Comparison of ENCODE assay signal across 14 mouse cellular contexts in the genomic region with DNA sequence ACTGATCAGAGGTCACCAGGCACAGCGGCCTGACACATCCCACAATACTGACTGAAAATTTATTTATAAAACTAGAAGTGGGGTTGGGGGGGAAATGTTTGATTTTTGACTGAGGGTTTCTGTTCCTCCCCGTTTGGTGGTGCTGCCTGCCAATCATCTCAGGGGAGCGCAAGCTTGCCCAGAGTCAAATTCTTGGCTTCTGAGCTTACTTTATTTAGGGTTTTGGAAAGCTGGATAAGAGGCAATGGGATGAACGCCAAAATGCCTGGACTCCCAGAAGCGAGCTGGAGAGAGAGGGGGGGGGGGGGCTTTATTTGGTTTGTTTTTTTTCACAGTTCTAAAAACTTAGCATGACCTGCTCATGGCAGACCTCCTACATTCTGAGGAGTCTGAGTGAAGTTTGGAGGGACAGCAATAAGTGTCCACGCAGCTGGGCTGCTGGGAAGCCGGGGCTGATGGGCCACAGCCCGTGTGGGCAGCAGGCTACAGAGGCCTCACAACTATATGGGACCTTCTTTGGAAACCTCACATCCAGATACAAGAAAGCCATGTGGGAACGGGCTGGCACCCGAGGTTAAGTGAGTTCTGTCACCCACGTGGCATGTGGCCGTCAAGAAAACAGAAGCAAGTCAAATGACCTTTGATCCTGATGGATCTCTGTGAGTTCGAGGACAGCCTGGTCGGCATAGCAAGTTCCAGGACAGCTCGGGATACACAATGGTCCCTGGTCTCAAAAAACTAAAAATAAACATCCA. TPM values are rescaled to one million over a fixed set of nuclear protein-coding genes. Genes with fewer than 3 reads are reported as not detected.
DNase-seq lines count a peak whose midpoint lies in the region; ATAC-seq lines count a peak whose summit lies in the region.
"Had no signal": no experiment of that assay in that cellular context is flagged by ENCODE, and none has a peak within 500 bp of the region (broad histone marks: within the 10 kb centered on the region; RNA-seq: fewer than 3 reads in every experiment).

No protein-coding gene starts in this region.

- peak; percentile 45 for DNase-seq in heart, adult 8-10 months (ENCODE audit: low spot score)
- DNase-seq in heart, postnatal 25 days (ENCODE audit: low spot score) = no peak
- DNase-seq in midbrain, embryonic 11.5 days (ENCODE audit: low spot score, missing footprints) = peak; percentile 54
- peak; percentile 25 to 68 for DNase-seq in heart, postnatal 14 days
- no peak for DNase-seq in frontal cortex, postnatal 10 days (ENCODE audit: low spot score in 2 of 2)
- DNase-seq in layer of hippocampus, adult 11-12 months (ENCODE audit: low spot score) = no peak
- DNase-seq: cerebellum, adult 8-10 months; gastrocnemius, postnatal 36 days had no signal

- H3K9ac ChIP-seq in midbrain, embryonic 11.5 days (ENCODE audit: low read length) = no peak overlapping the region
- no peak overlapping the region for H3K9ac ChIP-seq in midbrain, embryonic 15.5 days
- H3K9ac ChIP-seq: embryonic facial prominence, embryonic 12.5 days; forebrain, embryonic 15.5 days had no signal

- H3K4me1 ChIP-seq in midbrain, embryonic 11.5 days (ENCODE audit: control insufficient read depth, insufficient read depth, low read length) = no peaks in the 10 kb centered on the region
- H3K4me1 ChIP-seq in midbrain, embryonic 15.5 days = no peaks in the 10 kb centered on the region
- H3K4me1 ChIP-seq: embryonic facial prominence, embryonic 12.5 days; forebrain, embryonic 15.5 days had no signal

- no peak overlapping the region for H3K27ac ChIP-seq in midbrain, embryonic 11.5 days (ENCODE audit: low read depth, low read length)
- H3K27ac ChIP-seq in midbrain, embryonic 15.5 days = no peak overlapping the region
- H3K27ac ChIP-seq: embryonic facial prominence, embryonic 12.5 days; forebrain, embryonic 15.5 days had no signal

- no peak overlapping the region for H3K4me3 ChIP-seq in midbrain, embryonic 11.5 days (ENCODE audit: low read depth, low read length)
- H3K4me3 ChIP-seq in midbrain, embryonic 15.5 days = no peak overlapping the region
- H3K4me3 ChIP-seq: embryonic facial prominence, embryonic 12.5 days; forebrain, embryonic 15.5 days had no signal

- no peaks in the 10 kb centered on the region for H3K36me3 ChIP-seq in midbrain, embryonic 11.5 days (ENCODE audit: control insufficient read depth, insufficient read depth, low read length)
- H3K36me3 ChIP-seq in midbrain, embryonic 15.5 days (replicated peaks) = no peaks in the 10 kb centered on the region
- H3K36me3 ChIP-seq: forebrain, embryonic 15.5 days had no signal

- no peaks in the 10 kb centered on the region for H3K27me3 ChIP-seq in midbrain, embryonic 11.5 days (ENCODE audit: control insufficient read depth, insufficient read depth, low read length)
- no peaks in the 10 kb centered on the region for H3K27me3 ChIP-seq in midbrain, embryonic 15.5 days (replicated peaks)
- H3K27me3 ChIP-seq: embryonic facial prominence, embryonic 12.5 days; forebrain, embryonic 15.5 days had no signal

- 89% methylated on average over 15 of the region's 15 CpGs for WGBS in midbrain, embryonic 11.5 days
- WGBS in midbrain, embryonic 15.5 days = 84% methylated on average over 15 of the region's 15 CpGs

- no peaks in the 10 kb centered on the region for H3K9me3 ChIP-seq in midbrain, embryonic 11.5 days (ENCODE audit: control insufficient read depth, low read length)
- no peaks in the 10 kb centered on the region for H3K9me3 ChIP-seq in midbrain, embryonic 15.5 days
- H3K9me3 ChIP-seq: embryonic facial prominence, embryonic 12.5 days; forebrain, embryonic 15.5 days had no signal

- intact Hi-C loops in heart, postnatal 25 days (cut with DNase I) = no loop called here
- intact Hi-C loops in heart, postnatal 14 days (cut with DNase I) = no loop called here

- no peak for ATAC-seq in midbrain, embryonic 11.5 days (ENCODE audit: low FRiP score)
- no peak for ATAC-seq in midbrain, embryonic 15.5 days (replicated peaks)
- ATAC-seq: forebrain, embryonic 15.5 days had no signal

- H3K4me2 ChIP-seq in midbrain, embryonic 11.5 days = no peak overlapping the region
- H3K4me2 ChIP-seq in midbrain, embryonic 15.5 days = no peak overlapping the region
- H3K4me2 ChIP-seq: embryonic facial prominence, embryonic 12.5 days; forebrain, embryonic 15.5 days had no signal

RNA-seq across cellular contexts. Expression of gene Mrgprh, which starts 11.4 kb away (rescaled TPM):
- total RNA-seq in heart, adult 8-10 months (2022) = 1 to 10 TPM; 5.0 to 7.4 (median 6.5) TPM
- total RNA-seq in heart, postnatal 25 days (2021) = 1 to 10 TPM; 5.3 to 5.4 TPM
- not detected in 2 replicates for polyA plus RNA-seq in midbrain, embryonic 11.5 days (2014; fragmentation: Nextera tagmentation; extraction: Ambion mirVana)
- polyA plus RNA-seq in midbrain, embryonic 15.5 days (2015; fragmentation: Nextera tagmentation; extraction: Ambion mirVana) = not detected in 2 replicates
- total RNA-seq in heart, postnatal 14 days (2021) = 1 to 10 TPM; 3.6 to 4.1 TPM
- polyA plus RNA-seq: CD4-positive, CD25-positive, alpha-beta regulatory T cell, adult 4 months; forebrain, embryonic 15.5 days; inflammation-experienced regulatory T-cells, adult 6 months; small intestine, adult 2 months had no signal

RNA-seq across cellular contexts. Expression of gene Mas1, which starts 19.3 kb away (rescaled TPM):
- 1 to 10 TPM in 2 of 4 experiments, under 1 TPM in 2; 0.31 to 1.3 (median 0.96) TPM for total RNA-seq in heart, adult 8-10 months (2022)
- total RNA-seq in heart, postnatal 25 days (2021) = 1 to 10 TPM in 1 of 2 experiments, under 1 TPM in 1; 0.42 to 1.8 TPM
- polyA plus RNA-seq in midbrain, embryonic 11.5 days (2014; fragmentation: Nextera tagmentation; extraction: Ambion mirVana) = not detected in 2 replicates
- polyA plus RNA-seq in midbrain, embryonic 15.5 days (2015; fragmentation: Nextera tagmentation; extraction: Ambion mirVana) = 0.13 TPM in 1 of 2 replicates, not detected in the other
- total RNA-seq in heart, postnatal 14 days (2021) = 1 to 10 TPM in 1 of 2 experiments, under 1 TPM in 1; 0.48 to 1.1 TPM
- polyA plus RNA-seq: small intestine, adult 2 months had no signal

RNA-seq across cellular contexts. Expression of gene Pnldc1, which starts 22.8 kb away (rescaled TPM):
- total RNA-seq in heart, adult 8-10 months (2022) = under 1 TPM; 0.30 to 0.94 (median 0.54) TPM
- under 1 TPM; 0.42 to 0.55 TPM for total RNA-seq in heart, postnatal 25 days (2021)
- 1.1 and 1.2 TPM in 2 replicates for polyA plus RNA-seq in midbrain, embryonic 11.5 days (2014; fragmentation: Nextera tagmentation; extraction: Ambion mirVana)
- polyA plus RNA-seq in midbrain, embryonic 15.5 days (2015; fragmentation: Nextera tagmentation; extraction: Ambion mirVana) = 1.6 and 2.2 TPM in 2 replicates
- total RNA-seq in heart, postnatal 14 days (2021) = 1 to 10 TPM; 1.1 to 1.2 TPM
- total RNA-seq: gastrocnemius, postnatal 36 days had no signal

RNA-seq across cellular contexts. Expression of gene Tcp1, which starts 28.3 kb away (rescaled TPM):
- 100 to 1,000 TPM; 173 to 191 (median 185) TPM for total RNA-seq in heart, adult 8-10 months (2022)
- total RNA-seq in heart, postnatal 25 days (2021) = 100 to 1,000 TPM; 200 to 213 TPM
- 542 and 583 TPM in 2 replicates for polyA plus RNA-seq in midbrain, embryonic 11.5 days (2014; fragmentation: Nextera tagmentation; extraction: Ambion mirVana)
- 325 and 344 TPM in 2 replicates for polyA plus RNA-seq in midbrain, embryonic 15.5 days (2015; fragmentation: Nextera tagmentation; extraction: Ambion mirVana)
- total RNA-seq in heart, postnatal 14 days (2021) = 100 to 1,000 TPM; 171 to 198 TPM

RNA-seq across cellular contexts. Expression of gene Mrpl18, which starts 28.9 kb away (rescaled TPM):
- 100 to 1,000 TPM; 161 to 175 (median 169) TPM for total RNA-seq in heart, adult 8-10 months (2022)
- total RNA-seq in heart, postnatal 25 days (2021) = 100 to 1,000 TPM; 157 to 175 TPM
- 172 and 176 TPM in 2 replicates for polyA plus RNA-seq in midbrain, embryonic 11.5 days (2014; fragmentation: Nextera tagmentation; extraction: Ambion mirVana)
- polyA plus RNA-seq in midbrain, embryonic 15.5 days (2015; fragmentation: Nextera tagmentation; extraction: Ambion mirVana) = 113 and 129 TPM in 2 replicates
- 100 to 1,000 TPM; 145 to 161 TPM for total RNA-seq in heart, postnatal 14 days (2021)

Comparison
In these comparisons a context has a peak if more than half of its experiments do, and no peak if none do; other contexts are left out.
1. DNase-seq: peak in heart, adult 8-10 months (single experiment), midbrain, embryonic 11.5 days (single experiment) and heart, postnatal 14 days (2 of 2); none in heart, postnatal 25 days (single experiment), frontal cortex, postnatal 10 days (0 of 2) and layer of hippocampus, adult 11-12 months (single experiment).